Mouse (Mus musculus): ENCODE results near the gene Papola.

DNA sequence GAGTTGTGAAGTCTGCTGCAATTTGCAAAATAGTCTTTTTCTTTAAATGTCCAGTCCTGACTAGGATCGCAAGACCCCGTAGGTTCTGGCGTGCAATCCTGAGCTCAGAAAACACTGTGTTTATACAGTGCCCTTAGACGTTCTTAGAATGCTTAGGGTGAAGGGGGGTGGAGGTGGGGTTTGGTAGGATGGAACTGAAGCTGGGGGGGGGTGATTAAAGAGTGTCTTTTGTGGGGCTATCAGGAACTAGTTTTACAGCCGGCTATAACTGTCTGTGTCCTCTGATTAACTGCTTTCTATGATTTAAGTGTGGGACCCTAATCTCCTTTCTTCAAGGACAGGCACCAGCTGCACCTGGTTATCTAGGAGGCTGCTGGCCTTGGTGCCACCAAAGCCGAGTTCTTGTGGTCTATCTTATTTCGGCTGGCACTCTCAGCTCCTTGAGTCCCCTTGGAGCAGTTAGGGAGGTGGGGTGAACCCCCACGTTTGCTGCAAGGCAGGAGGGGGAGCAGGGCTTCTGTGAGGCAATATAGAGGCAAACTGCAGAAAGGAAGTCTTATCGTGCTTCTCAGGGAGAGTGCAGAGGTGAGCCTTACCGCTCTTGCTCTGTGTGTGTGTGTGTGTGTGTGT, 24.5 kb upstream of the Papola start:
- TF ChIP-seq POLR2A (IDR thresholded peaks at IDR 0.05; ENCODE audit: low read depth, low read length) (no peak), CTCF (IDR thresholded peaks at IDR 0.05; ENCODE audit: extremely low read depth, insufficient read depth, insufficient read length, insufficient replicate concordance) (no peak)
